Mouse (Mus musculus) right cerebral cortex, adult 18-20 months (tissue): ENCODE data around the gene Gja5.

ENCODE experiments used
- DNase-seq: peaks from one replicate; pipeline ENCODE4 v3.0.0; 2022; ENCODE audit warnings: mixed read lengths

The Gja5 gene

DNA sequence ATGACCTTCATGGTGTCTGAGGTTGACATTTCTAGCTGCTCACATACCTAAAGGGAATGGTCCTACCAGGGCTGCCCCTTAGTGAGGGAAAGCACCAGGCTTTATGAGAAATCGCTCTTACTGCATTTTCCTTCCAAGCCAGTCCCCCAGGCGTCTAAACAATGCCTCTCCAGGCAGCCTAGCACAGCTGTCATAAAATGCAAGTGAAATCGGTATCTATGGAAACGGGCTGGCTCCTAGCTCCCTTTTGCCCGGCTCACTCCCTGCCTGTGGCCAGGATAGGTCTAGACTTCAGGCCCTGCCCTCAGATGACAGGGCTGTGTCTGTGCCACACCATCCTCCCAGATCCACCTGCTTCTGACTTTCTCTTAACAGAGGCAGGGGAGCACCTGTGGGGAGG, 33.1 kb downstream of the Gja5 start:
- DNase-seq = no peak

DNA sequence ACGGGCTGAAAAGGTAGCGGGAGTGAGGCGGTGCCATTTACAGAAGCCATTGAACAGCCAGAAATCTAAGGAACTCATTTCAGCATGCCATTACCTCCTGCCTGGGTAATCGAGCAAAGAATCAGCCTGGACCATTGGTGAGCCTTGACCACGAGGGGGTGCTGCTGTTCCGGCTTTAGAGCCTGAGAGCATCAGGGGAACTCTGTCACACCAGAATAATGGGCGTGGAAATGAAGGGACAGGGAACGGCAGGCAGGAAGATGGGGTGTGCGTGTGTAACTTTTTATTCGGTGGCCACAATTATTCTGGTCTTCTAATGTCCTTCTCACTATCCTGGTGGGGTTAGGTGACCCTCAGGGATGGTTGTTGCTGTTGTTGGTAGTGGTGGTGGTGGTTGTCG, 34.2 kb downstream of the Gja5 start:
- DNase-seq = peak; percentile 84

DNA sequence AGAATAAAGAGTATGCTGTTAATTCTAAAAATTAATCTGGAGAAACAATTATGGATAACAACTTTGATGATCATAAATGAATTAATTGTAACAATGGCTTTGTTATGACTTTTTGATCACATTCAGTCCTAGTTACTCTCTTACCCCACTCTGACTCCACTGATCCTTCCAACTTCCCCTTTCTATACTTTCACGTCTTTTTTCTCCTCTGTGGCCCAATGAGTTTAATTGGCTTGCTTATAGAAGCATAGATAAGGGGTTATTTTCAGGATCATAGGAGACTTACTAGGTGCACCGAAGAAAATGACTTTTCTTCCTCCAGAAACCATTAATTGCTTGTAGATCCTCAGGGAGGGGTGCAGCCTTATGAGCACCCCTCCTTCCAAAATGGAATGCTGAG, 38.2 kb downstream of the Gja5 start:
- no peak for DNase-seq

DNA sequence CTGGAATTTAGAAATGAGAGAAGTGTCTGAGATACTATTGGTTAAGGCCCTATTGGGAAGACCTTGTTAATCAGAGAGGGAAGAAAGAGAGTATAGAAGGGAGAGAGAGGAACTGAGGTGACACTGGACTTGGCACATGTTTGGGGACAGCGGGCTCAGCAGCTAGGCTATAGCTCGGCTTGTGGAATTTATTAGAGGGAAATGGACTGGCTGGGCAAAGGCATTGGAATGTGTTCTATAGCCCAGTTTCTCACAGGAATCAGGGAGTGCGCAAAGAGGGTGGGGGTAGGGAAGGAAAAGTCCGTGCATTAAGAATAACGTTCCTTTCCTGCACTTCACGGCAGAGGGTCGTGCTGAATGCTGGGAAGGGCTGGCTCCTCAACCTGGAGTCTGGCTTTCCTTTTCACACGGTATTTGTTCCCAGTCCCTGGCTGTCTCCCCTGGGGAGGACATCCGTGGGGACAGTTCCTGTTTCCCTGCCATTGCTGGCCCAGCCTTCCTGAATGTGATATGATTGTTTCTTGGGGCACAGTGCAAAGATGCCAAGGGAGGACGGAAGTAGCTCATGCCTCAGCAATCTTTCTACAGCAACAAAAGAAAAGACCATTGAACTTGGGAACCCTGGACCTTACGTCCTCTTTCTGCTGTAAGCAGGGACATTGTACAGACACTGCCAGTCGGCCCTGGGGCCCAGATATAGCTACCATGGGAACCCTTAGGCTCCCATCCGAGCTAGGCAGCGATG, 49.2 kb downstream of the Gja5 start:
- no peak for DNase-seq

DNA sequence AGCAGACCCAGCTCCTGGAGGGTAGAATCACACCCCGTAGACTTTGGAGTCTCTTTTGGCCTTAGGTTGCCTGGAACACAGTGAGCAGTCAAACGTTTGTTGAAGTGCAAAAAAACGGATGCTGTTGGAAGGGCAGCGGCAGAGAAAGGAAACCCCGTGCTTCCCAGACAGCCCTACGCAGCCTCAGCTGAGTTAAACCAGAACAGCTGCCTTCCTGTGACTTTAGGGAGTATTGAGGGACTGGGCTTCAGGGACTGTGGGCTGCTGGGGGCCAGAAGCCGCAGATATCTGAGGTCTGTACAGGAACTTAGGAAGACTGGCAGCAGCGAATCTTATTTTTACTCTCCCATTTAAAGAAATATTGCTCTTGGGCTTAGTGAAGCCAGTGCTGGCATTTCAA, 56.1 kb downstream of the Gja5 start:
- DNase-seq = no peak

GRCm38 (mm10) chr3:96963088-96964034, 58.9 kb downstream of the Gja5 start:
- no peak for DNase-seq

GRCm38 (mm10) chr3:96970986-96971385, 66.5 kb downstream of the Gja5 start:
- DNase-seq = no peak

- DNase-seq = no peak
These were observed 70.0 kb downstream of the Gja5 start for GRCm38 (mm10) chr3:96974467-96974866.

DNA sequence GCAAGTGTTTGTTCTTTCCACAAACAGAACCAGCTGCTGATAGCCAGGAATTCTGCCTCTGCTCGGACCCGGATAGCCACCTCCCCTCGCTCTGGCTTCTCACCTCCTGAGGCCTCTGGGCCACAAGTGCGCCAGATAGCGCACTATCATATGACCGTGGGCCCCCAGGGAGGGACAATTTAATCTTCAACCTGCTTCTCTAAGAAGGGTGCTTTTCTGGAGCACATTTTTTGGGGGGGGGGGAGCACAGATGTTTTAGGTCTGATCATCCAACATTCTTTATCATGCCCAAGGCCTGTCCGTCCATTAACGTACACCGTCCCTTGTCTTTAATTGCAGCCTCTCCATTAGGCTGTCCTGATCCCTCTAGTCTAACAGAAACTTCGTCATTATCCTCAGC, 71.1 kb downstream of the Gja5 start:
- DNase-seq = no peak

DNA sequence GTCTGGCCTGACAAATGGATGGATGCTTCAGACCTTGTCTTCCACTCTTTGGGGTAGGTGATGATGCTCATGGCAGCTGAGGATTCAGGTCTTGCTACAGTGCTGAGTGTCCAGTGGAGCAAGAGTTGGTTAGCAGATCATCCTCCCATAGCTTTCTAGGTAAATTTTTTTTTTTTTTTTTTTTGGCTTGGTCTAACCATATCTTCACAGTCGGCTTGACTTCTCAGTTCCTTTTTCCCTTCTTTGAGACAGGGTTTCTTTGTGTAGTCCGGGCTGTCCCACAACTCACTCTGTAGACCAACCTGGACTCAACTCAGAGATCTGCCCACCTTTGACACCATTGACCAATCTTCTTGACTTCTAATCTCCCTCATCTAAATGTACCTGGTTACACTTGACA, 73.0 kb downstream of the Gja5 start:
- no peak for DNase-seq

DNA sequence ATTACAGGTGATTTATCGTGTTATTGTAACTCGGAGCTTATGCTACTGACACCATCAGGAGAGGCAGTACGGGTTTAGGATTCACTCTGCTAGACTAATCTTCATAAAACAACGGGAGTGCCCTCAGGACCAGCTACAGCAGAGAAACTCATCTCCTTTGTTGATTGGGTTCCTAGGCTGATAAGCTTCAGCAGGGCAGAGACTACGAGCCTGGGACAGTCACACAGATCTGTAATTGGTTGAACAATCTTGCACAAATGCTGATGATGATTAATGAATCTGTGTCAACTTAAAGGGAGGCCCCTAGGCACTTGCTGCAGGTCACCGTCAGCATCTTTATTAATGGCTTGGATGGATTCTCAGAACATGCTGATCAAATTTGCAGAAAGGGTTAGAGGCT, 74.0 kb downstream of the Gja5 start:
- no peak for DNase-seq

- DNase-seq = no peak
These were observed 74.5 kb downstream of the Gja5 start for GRCm38 (mm10) chr3:96979020-96979419.

DNA sequence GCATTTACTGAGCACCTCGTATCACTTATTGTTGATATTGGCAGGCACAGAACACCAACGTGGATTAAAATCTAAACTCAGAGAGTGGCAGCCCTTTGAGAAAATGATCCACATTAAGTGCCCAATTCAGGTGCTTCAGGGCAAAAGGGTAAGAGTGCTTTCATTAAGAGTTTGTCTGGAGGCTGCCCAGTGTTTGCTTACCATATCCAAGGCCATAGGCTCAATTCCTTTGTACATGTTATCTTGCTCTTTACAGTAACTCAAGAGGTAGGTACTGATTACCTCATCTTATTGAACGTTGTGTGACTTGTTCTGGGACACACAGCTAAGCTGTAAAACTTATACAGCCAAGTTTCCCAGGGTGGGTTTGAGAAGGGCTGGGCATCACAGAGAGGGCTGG, 77.3 kb downstream of the Gja5 start:
- DNase-seq = no peak

DNA sequence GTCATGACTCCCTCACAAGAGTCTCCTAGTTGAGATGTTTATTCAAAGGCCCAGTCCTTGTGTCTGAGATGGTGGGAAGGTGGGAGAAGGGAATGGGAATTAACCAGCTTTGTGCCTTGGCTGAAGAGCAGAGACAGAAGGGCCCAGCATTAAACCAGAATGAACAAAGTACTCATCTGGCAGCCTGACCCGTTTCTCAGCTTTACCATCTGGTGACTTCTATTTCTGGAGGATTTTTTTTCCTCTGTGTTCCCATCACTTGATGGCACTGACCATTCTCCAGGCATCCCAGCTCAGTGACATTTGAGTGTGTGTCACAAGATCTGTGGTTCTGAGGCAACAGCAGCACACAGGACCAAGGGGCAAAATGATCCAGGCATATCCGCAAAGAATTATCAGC, 78.2 kb downstream of the Gja5 start:
- no peak for DNase-seq

- no peak for DNase-seq
These were observed 88.0 kb downstream of the Gja5 start for GRCm38 (mm10) chr3:96992526-96992925.

DNA sequence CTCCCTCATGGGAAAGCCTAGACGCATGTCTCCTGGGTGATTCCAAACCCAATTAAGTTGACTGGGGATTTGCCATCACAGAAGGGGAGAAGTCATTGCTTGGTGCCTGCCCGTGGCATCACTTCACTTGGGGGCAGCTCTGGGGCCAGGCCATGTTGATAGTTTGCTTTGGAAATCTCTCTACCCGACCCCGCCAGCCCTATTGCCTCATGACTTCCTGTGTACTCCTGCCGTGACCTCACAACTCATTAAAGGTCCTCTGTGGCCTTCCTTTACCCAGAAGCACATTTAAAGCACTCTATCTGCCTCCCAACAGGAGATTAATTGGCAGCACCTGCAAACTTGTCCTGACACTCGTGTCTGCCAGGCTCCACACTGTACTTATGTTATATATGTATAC, 93.3 kb downstream of the Gja5 start:
- DNase-seq = no peak

- no peak for DNase-seq
These were observed 98.6 kb downstream of the Gja5 start for GRCm38 (mm10) chr3:97003111-97003510.

DNA sequence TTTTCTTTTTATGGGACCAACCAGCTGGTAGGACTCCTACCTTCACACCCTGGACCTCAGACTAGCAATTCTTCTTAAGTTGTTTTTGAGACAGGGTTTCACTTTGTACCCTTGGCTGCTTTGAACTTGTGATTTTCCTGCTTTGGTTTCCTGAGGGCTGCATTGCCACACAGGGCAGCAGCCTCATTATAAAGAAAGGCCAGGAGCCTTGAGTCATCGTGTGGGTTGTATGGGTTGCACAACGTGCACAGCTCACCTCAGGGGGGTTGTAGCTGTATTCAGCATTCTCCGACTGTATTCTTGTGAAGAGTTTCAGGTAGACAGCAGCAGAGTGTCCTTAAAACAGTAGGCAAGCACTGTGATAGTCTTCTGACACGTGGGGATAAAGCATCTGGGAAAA, 100.0 kb downstream of the Gja5 start:
- DNase-seq = no peak

- no peak for DNase-seq
These were observed 102.5 kb downstream of the Gja5 start for GRCm38 (mm10) chr3:97007010-97007448.

DNA sequence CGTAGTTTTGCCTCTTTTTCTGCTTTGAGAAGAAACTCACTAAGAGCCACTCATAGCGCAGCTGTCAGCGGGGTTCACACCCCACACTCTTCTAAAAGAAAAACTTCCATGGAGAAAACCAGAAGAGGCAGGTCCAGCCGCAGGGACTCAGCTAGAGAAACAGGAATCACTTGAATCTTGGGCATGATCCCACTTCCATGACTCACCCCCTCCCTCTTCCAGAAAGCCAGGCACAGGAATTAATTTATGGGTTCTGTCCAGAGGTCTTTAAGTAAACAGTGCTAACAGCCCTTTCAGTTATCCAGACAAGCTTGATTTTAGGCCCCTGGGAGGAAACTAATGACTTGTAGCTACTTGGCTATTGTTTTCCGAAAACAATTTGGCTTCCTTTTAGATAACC, 120.7 kb downstream of the Gja5 start:
- no peak for DNase-seq

GRCm38 (mm10) chr3:97032053-97032496, 127.6 kb downstream of the Gja5 start:
- no peak for DNase-seq

- DNase-seq = no peak
These were observed 131.1 kb downstream of the Gja5 start for GRCm38 (mm10) chr3:97035558-97035957.

DNA sequence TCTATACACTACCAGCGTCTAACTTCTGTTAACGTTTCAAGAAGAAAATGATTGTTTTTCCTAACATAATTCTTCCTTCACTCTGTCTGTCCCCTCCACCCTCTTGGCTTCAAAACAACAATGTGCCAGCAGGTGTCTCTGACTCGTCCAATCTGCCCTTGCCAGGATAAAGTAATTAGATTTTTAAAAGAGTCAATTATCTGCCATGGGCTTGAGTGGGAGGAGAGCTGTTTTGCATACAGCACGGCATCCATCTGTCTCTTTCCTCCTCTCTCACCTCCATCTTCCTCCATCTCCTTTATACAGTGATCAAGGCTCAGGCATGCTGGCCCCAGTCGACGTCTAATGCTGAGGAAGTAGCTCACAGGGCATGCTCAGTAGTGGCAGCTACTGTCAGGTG, 132.6 kb downstream of the Gja5 start:
- DNase-seq = no peak

- DNase-seq = no peak
These were observed 135.2 kb downstream of the Gja5 start for GRCm38 (mm10) chr3:97039721-97040120.
